Mouse (Mus musculus) Patski (cell line): ENCODE data around the gene Dnajc7. TPM values are rescaled to one million over a fixed set of nuclear protein-coding genes. Genes with fewer than 3 reads are reported as not detected.

ENCODE experiments used
- ATAC-seq: fragments of 100-300 bp; one replicate; pipeline ENCODE4 v1.8.0; 2021
- CTCF ChIA-PET: fragments of 350-600 bp; sonication (Branson Sonifier 250); formaldehyde crosslinking; loops from one replicate; lab custom pipeline; 2022; ENCODE audit warnings: inconsistent platforms; lab: Charles Lee
- POLR2A ChIA-PET: fragments of 350-600 bp; sonication (Branson Sonifier 250); formaldehyde crosslinking; loops from one replicate; lab custom pipeline; 2022; ENCODE audit warnings: antibody characterized with exemption, inconsistent platforms; lab: Charles Lee
- DNase-seq: peaks from one replicate; pipeline ENCODE4 v3.0.0-alpha.2; 2011; ENCODE audit warnings: low read depth, low spot score
- H3K27me3 ChIP-seq: fragments of 371-371 bp; one replicate; pipeline ENCODE4 v1.5.1; 2021
- CTCF ChIP-seq: fragments of 100-300 bp; IDR thresholded peaks from one replicate; pipeline ENCODE4 v1.5.1; 2021
- in situ Hi-C: fragments of 300-500 bp; cut with MboI; formaldehyde crosslinking; loops from 3 replicates; pipeline ENCODE4 v1.11.1; 2018; ENCODE audit warnings: low pct_unique_long_range_greater_than_20kb, mixed read lengths
- polyA plus RNA-seq: library from polyadenylated mRNA; unstranded; gene quantifications from one replicate; pipeline ENCODE4 v1.2.3, GENCODE M21; 2021

Gene Dnajc7
- polyA plus RNA-seq, 1 experiment from 2014 or later: 268 TPM

DNA sequence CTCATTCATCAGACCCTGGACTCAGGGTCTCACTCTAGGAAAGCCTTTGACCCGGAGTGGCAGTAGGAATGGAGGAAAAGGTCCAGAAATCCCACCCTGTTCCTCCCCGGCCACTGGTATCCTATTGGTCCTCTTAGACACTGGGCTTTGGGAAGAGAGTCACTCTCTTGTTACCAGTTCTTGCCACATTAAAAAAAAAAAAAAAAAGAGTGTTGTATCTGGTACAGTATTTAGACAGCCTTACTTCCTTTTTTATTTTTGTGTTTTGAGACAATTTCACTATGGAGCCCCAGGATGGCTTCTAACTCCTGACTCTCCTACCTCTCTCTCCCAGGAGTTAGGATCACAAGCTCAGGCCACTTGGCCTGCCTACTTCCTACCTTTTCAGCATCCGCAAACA is 62.4 kb downstream of the Dnajc7 start:
- ATAC-seq (no peak), DNase-seq (no peak)
- POLR2A ChIA-PET: no interaction called here
- in situ Hi-C loops: loop anchor here (5.0 to 10.0 kb wide), 3 partner anchors 60 to 193 kb away; no protein-coding TSS in a partner anchor
- CTCF ChIA-PET: no interaction called here
- H3K27me3 ChIP-seq: no peaks in the 10 kb centered on the region
- no peak for TF ChIP-seq CTCF

DNA sequence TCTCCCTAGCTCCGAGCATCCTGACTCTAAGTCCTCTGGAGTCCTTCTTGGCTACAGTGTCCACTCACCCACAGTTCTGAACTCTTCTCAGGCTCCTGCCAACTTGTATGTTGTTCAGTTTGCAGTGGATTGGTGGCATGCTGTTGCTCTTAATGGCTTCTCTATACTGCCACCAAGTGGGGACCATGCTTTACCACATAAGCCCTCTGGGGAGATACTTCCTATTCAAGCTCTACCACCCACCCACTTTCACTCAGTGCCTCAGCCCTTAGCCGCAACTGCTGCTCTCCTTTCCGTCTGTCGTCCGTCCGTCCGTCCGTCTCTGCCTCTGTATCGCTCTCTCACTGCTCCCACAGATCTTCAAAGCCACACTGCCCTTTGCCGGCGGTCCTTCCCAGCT is 64.4 kb downstream of the Dnajc7 start:
- ATAC-seq (no peak), DNase-seq (no peak)
- ChIA-PET CTCF (interaction anchor here (1.1 to 1.6 kb wide), 5 partner anchors 11 to 132 kb away, joined by 3 to 9 read pairs (median 4); no protein-coding TSS in a partner anchor), POLR2A (no interaction called here)
- no peaks in the 10 kb centered on the region for H3K27me3 ChIP-seq
- TF ChIP-seq CTCF: peak; percentile 84
- in situ Hi-C loops: loop anchor here (5.0 to 10.0 kb wide), 3 partner anchors 58 to 191 kb away; no protein-coding TSS in a partner anchor

DNA sequence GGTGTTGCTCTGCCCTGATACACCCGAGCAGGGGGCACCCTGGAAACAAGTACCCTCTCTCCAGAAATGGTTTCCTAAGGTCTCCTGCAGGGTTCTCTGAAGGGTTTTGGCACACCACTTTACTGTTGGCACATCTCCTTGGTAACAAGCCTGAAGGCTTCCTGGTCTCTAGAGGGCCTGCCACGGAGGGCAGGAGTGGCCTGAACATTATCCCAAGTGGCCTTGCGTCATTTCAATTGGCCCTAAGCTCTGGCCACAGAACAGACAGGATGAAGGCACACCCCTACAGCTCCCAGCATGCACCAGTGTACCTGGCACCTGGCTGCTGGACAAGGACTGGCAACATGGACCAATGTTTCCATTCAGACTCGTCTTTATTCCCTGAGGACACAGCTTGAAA is 67.1 kb downstream of the Dnajc7 start:
- ChIA-PET CTCF (no interaction called here), POLR2A (no interaction called here)
- no peak for DNase-seq
- in situ Hi-C loops: loop anchor here (10.0 kb wide), 1 partner anchor 188 kb away; no protein-coding TSS in a partner anchor
- TF ChIP-seq CTCF: no peak
- no peak for ATAC-seq
- H3K27me3 ChIP-seq: no peaks in the 10 kb centered on the region

DNA sequence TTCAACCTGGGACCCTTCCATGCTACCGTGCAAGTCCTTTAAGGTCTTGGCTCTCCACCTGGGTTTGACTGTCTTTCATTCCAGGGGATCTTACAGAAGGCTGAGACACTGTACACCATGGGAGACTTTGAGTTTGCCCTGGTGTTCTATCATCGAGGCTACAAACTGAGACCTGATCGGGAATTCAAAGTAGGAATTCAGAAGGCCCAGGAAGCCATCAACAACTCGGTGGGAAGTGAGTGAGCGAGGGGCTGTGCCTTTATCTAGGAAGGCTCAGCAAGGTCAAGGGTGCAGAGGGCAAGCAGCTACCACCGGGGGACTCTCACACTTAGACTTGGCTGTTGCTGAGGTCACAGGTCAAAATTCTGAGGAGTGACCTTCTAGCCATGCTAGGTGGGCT is 69.9 kb downstream of the Dnajc7 start:
- ChIA-PET POLR2A (interaction anchor here (1.1 kb wide), 1 partner anchor 9 kb away, joined by 4 read pairs; no protein-coding TSS in a partner anchor), CTCF (no interaction called here)
- ATAC-seq: no peak
- in situ Hi-C loops: loop anchor here (10.0 kb wide), 1 partner anchor 185 kb away; no protein-coding TSS in a partner anchor
- no peak for TF ChIP-seq CTCF
- H3K27me3 ChIP-seq: no peaks in the 10 kb centered on the region
- no peak for DNase-seq

DNA sequence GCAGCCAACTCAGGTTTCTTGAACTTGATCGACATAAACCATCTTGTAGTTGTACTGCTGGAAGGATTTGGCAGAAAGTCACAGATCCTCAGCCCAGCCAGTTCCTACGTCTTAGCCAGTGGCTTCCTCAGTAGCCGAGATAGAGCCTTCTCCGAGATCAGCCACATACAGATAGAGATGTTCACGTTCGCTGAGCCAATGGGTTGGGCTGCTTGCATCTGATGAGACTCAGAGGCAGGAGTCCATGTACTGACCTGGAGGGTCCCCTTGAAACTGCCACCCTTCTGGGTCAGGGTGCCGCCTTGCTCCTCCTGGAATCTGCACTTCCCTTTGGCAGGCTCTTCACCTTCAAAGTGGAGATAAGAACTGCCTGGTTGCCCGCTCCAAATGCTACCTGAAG is 70.5 kb downstream of the Dnajc7 start:
- no peaks in the 10 kb centered on the region for H3K27me3 ChIP-seq
- ATAC-seq (no peak), DNase-seq (no peak)
- in situ Hi-C loops: no loop called here
- ChIA-PET POLR2A (interaction anchor here (1.1 kb wide), 1 partner anchor 8 kb away, joined by 4 read pairs; no protein-coding TSS in a partner anchor), CTCF (no interaction called here)
- no peak for TF ChIP-seq CTCF

DNA sequence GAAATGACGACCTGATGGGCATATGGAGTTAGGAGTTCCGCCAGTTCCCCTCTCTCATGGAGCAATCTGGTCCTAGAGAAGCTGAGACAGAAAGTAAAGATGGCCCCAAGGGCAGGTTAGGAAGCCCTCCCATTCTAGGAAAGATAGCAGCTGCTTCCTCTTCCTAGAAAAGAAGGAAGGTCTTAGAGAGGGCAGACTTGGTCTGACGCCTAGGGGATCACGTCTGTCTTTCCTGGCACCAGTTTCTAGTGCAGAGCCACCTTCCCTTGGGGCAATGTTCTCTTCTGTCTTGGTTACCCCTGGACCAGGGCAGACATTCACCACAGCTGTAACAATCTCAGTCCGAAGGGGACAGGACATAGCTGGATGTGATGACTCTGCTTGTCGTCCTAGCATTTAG is 71.8 kb downstream of the Dnajc7 start:
- H3K27me3 ChIP-seq: no peaks in the 10 kb centered on the region
- in situ Hi-C loops: no loop called here
- ChIA-PET CTCF (interaction anchor here (1.2 kb wide), 1 partner anchor 20 kb away, joined by 3 read pairs; no protein-coding TSS in a partner anchor), POLR2A (no interaction called here)
- TF ChIP-seq CTCF: no peak
- ATAC-seq (no peak), DNase-seq (no peak)

DNA sequence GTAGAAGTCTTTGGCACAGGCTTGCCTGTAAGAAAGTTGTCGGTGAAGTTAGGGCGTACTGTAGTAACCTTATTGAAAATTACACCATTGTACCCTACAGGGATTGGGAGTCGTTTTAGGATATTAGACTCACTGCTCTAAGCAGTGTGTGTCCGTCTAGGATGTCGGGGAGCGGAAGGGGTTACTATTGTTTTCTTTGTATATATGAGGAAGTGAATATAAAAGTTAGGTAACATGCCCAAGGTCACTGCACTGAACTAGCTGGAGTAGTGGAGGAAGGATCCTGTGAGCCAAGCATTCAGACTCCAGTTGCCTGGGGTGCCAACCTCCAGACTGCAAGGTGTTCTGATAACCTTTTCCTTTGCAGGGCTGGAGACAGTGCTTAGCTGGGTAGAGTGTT is 73.0 kb downstream of the Dnajc7 start:
- in situ Hi-C loops: no loop called here
- ATAC-seq: no peak
- H3K27me3 ChIP-seq: no peaks in the 10 kb centered on the region
- no peak for TF ChIP-seq CTCF
- DNase-seq: no peak
- POLR2A ChIA-PET: interaction anchor here (1.2 kb wide), 1 partner anchor 19 kb away, joined by 4 read pairs; the partner anchor contains the start of gene Acly
- CTCF ChIA-PET: no interaction called here

DNA sequence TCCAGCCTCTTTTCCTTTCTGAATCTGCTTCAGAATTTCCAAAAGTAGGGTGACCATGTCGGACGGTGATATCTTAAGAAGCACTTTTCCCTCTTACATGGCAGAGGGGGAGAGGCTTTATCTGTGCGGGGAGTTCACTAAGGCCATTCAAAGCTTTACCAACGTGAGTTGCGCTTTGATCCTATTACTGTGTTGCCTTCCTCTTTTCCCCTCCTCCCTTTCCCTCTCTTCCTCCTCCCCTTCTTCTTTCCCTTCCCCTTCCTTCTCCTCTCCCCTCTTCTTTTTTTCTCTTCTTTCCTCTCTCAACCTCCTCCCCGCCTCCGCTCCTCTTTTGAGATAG is 74.3 kb downstream of the Dnajc7 start:
- TF ChIP-seq CTCF: no peak
- in situ Hi-C loops: no loop called here
- ChIA-PET POLR2A (interaction anchor here (1.2 to 1.4 kb wide), 2 partner anchors 18 to 39 kb away, joined by 3 to 4 read pairs; partner anchors contain the start of gene Acly), CTCF (no interaction called here)
- no peak for DNase-seq
- H3K27me3 ChIP-seq: no peaks in the 10 kb centered on the region
- no peak for ATAC-seq

DNA sequence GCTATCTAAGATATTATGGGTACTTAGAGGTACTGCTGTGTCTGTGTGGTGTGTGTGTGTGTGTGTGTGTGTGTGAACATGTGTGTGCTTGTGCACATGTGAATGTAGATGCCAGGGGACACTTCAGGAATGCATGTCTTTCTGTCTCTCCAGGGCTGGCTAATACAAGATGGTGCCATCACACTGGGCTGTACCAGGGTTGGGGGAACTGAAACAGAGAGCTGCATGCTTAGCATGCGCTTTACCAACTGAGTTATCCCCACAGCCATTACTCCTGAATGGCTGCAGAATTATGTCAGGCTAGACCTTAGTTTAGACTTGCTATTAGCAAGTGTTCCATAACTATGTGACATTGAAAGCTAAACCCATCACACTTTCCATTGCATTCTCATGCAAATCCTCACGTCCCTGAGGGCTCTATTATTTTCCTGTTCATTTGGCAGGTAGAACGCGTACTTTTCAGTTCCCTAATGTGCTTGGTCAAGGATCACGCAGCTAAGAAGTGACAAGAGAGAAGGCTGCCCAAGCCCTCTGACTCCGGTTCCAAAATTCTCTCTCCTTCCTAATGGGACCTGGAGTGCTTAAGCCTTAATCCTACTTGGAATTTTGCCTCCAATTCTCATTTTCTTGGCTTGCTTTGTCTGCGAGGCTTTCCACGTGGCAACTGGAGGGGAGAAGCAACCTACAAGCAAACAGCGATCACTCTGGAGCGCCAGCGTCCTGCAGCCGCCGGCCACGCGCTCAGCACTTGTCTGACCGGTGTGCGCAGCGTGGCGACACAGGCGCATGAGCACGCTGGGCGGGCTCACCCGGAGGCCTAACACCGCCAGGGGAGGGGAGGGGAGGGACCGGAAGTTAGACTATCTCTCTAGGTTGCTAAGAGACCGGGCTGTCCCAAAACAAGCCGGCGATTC is 74.9 kb downstream of the Dnajc7 start, which contains the start of gene Ttc25:
Gene Ttc25 (plus strand): TSS at position 776 of the 914 bp plus-strand sequence.
- DNase-seq (no peak), ATAC-seq (peak; percentile 82)
- in situ Hi-C loops: no loop called here
- no peak for TF ChIP-seq CTCF
- POLR2A ChIA-PET: interaction anchor here (0.5 to 1.4 kb wide), 3 partner anchors 17 to 175 kb away, joined by 3 to 4 read pairs (median 3); partner anchors contain the start of gene Acly
- H3K27me3 ChIP-seq: no peaks in the 10 kb centered on the region
- CTCF ChIA-PET: interaction anchor here (0.7 to 1.4 kb wide), 2 partner anchors 10 to 11 kb away, joined by 3 read pairs; no protein-coding TSS in a partner anchor

DNA sequence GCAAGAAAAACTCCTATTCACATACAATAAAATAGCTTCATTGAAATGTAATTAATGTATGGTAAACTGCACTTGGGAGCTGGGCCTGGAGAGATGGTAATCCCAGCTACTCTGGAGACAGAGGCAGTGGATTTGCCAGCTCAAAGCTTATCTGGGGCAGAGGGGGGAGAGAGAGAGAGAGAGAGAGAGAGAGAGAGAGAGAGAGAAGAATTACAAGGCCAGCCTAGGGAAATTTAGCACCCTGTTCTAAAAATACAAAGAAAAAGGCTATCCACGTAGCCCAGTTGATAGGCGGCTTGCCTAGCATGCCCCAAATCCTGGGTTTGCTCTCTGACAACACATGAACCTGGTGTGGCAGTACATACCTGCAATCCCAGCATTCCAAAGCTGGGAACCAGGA is 78.4 kb downstream of the Dnajc7 start:
- ATAC-seq: no peak
- POLR2A ChIA-PET: interaction anchor here (0.7 to 2.4 kb wide), 2 partner anchors 8 to 14 kb away, joined by 4 to 6 read pairs; partner anchors contain the start of gene Acly
- CTCF ChIA-PET: no interaction called here
- no peaks in the 10 kb centered on the region for H3K27me3 ChIP-seq
- in situ Hi-C loops: no loop called here
- TF ChIP-seq CTCF: no peak
- DNase-seq: no peak
